Mouse (Mus musculus) liver (tissue): ENCODE data around the gene Olfr164.

Experiments
- DNase-seq: peaks from one replicate; pipeline ENCODE4 v3.0.0-alpha.2; 2020; ENCODE audit warnings: mixed read lengths

Olfr164 gene

GRCm38 (mm10) chr16:19313964-19314363 lies at the start of gene Olfr164:
Olfr164 (minus strand) TSS chr16:19314064.
- DNase-seq = no peak

DNA sequence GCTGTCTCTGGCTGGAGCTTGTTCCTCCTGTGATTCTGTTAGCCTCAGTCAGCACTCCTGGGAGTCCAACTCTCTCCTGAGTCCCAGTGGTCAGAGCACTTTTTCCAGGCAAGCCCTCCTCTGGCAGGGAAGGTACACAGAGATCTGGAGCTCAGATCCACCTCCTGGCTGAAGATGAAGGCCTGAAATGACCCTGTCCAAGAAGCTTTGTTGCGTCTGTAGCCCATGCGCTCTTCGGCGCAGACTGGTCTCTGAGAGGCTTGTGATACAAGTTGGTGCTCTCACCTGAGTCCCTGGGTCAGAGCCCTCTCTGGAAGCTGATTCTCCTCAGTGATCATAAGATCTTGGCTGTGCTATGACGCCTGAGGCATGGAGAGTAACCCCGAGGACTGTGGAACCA lies 35.2 kb upstream of the Olfr164 start:
- DNase-seq = no peak

- no peak for DNase-seq
Observed at GRCm38 (mm10) chr16:19263235-19263634, 50.6 kb downstream of the Olfr164 start.

DNA sequence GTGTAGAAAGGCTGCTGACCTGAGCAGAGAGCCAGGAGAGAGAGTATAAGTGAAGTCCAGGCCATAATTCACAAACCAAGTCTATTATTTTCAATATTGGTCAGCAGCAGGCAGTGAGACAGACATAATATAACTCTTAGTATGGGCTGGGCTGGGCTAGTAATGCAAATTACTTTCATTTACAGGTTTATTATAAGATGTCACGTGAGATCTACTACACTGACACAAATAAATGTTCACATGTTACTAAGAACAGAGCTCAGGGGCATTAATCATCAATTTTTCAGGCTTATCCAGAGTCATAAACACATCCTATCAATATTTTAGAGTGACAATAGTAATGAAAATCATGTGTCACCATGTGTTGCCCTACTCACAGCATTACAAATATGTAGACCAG lies 53.1 kb downstream of the Olfr164 start:
- DNase-seq = no peak

- DNase-seq = no peak
Observed at GRCm38 (mm10) chr16:19245835-19246234, 68.0 kb downstream of the Olfr164 start.

DNA sequence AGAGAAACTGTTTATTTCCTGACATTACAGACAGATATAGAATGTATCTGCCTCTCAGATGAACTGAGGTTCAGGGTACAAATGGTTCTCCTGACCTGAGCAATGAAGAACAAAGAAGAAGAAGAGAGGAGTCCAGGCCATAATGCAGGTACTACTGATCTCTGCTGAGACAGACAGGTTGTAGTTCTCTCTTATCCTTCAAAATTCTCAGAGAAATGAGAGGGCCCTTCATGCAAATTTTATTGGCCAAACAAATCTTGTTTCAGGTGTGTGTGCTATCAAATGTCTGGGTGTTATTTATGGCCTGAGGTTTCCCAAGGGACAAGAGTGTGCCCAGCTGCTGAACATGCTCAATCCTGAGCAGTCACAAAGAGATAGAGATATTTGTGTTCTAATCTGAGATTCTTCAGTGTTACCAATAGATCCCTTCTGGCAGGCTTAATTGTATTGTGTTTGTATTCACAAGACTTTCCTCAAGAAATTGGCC lies 72.3 kb downstream of the Olfr164 start:
- no peak for DNase-seq

DNA sequence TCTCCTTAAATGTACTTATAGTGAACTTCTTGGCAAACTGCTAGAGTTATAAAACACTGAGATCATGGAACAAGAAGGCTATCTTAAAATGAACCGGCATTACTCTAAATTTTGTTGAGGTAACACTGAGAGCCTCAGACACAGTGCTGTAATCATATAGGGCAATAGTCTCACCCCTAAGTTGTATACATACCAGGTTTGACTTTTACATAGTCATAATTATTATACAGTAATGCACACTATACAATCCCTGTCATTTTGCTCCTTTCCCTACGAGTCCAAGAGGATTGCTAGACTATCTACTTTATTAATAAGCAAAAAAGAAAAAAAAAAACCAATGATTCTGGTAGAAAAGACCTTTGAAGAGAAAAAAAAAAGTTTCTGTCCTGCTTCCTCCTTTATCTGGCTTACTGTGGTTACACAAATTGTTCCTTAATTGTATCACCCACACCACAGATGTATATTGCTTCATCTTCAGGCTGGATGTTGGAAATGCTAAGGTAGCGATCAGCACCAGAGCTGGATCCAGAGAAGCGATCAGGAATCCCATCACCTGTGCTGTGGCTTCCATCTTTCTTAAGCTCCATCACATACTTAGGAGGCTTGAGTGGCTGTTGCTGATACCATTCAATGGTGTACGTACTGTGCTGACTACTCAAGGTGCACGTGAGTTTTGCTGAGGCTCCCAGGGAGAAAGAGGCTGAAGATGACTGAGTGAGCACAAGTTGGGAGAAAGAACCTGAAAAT lies 72.9 kb downstream of the Olfr164 start:
- DNase-seq = no peak

DNA sequence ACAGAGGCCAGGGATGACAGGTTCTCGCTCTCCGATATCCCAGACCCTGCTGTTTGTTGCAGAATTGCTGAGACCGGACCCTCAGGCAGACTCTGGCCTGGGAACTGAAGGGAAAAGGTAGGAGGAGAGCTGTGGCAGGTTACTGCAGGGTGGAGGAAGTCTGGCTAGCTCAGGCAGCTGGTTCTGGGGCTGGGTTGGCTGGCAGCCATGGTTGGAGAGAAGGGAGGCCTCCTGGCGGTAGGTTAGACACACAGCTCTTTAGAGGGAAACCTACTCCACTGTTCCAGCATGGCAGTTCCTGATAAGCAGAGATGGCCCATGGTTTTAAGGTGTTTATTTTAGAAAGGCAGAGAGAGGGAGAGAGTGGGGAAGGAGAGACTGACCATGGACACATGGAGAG lies 77.1 kb downstream of the Olfr164 start:
- no peak for DNase-seq
